Mouse (Mus musculus): ENCODE results near the gene Rnf223. TPM values are rescaled to one million over a fixed set of nuclear protein-coding genes. Genes with fewer than 3 reads are reported as not detected.
"Not testable (repeated sequence)": the region's sequence is repeated elsewhere in the genome, so short reads cannot be mapped to it uniquely, and the experiment has no call there.

The Rnf223 gene
- polyA plus RNA-seq, 3 experiments from 2014 or later = not detected

GRCm38 (mm10) chr4:156130940-156131339, 627 bp downstream of the Rnf223 start:
- no peak for ATAC-seq

DNA sequence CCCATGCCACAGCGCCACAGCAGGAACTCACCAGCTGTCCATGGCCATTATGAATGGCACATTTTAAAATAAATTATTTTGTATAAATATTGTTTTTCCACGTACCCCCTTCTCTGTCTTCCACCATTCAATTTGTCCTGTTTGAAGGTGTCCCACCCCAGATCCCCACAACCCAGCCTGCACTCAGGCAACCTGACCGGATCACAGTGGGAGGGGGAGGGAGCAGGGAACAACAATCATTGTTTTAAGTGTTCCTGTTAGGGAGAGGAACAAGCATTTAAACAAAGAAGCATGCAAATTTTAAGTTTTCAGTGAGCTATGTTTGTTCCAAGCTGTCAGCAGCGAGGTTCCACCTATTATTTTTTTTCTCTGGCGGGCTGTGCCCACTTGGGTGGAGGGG, 3.0 kb downstream of the Rnf223 start:
- no peak for ATAC-seq

DNA sequence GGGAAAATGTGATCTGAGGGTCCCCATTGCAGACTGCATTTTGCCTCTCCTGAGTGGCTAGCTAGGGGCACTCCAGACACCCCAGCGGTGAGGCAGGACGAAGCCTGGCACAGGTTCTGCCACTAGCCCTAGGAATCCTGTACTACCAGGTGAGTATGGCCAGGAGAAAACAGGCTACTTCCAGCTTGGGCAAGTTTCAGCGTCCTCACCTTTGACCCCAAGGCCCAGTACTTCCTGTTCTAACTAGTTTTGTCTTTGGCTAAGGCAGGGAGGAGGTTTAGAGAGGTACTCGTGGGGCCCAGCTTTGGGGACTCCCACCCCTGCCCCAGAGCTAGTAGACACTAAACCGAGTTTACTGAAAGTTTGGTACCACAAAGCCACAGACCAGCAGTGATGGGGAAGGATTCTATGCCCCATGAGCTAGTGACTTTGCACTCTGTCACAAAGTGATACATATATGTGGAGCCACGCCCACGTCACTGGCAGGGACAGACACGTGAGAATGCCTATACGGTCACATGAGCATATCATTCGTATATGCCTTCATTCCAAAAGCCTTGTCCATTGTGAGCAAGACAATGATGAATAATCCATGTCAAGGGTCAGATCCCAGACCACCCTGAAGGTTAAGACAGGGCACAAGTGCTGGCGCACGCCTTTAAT, 3.8 kb downstream of the Rnf223 start:
- no peak for ATAC-seq

GRCm38 (mm10) chr4:156135112-156135511, 4.8 kb downstream of the Rnf223 start:
- ATAC-seq = no peak

- no peak for ATAC-seq
Measured at GRCm38 (mm10) chr4:156135801-156136200, 5.5 kb downstream of the Rnf223 start.

DNA sequence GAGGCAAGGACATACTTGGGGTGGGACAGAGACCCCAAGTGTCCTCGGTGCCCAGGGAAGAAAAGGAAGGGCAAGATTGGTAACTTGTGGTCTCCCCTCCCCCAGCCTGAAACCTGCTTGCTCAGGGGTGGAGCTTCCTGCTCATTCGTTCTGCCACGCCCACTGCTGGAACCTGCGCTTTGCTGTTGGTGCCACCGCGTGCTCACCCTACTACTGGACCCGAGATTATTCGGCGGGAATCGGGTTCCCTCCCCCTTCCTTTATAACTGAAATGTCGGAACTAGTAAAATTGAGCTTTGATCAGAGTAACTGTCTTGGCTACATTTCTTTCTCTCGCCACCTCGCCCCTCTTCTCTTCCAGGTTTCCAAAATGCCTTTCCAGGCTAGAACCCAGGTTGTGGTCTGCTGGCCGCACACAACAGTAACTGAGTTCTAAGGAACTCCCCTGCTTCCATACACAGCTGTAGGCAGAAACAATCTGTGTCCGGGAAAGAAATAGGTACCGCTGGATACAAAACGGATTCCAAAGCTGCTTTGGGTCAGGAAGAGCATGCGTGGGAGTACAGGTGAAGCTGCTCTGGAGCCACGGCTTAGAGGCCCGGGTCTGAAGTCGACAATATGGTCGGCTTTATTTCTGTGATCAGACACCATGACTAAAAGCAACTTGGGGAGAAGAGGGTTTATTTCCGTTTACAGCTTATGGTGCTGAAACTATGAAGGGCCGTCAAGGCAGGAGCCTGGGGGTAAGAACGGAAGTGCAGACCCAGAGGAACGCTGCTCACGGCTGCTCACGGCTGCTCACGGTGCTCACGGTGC, 6.2 kb downstream of the Rnf223 start:
- no peak for ATAC-seq

DNA sequence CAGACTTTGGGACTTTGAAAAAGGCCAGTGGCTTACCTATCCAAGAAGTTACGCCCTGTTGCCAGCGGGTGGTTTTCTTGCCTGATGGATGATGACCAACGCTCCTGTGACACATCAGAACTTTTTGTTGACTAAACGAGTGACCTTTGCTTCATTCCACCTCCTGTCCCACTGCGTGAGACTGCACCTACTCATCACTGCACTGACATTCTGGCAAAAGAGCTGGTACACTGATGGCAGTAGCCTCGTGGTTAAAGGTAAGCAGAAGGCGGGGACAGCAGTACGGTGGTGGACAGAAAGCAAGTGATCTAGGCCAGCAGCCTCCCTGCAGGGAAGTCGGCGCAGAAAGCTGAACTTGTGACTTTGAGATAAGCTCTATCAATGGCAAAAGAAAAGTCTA, 20.6 kb downstream of the Rnf223 start:
- not testable (repeated sequence) for ATAC-seq

DNA sequence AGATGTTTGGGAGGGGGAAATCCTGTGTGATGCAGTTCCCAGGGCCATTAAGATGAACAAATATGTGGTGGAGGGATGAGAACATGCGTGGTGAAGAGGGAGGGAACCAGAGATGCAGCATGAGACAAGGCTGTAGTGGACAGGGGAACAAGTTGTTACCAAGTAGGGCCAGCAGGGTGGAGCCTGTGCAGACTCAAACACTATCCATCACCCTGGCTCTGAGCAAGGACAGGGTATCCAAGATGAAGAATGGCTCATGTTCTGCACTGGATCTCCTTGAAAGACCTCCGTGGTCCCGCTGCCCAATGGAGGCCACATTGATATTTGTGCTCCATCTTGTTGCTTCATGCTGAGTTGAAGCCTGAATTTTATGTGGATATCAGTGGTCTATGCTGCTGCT, 24.5 kb downstream of the Rnf223 start:
- ATAC-seq = no peak

- no peak for ATAC-seq
Measured at GRCm38 (mm10) chr4:156166477-156166876, 36.2 kb downstream of the Rnf223 start.

DNA sequence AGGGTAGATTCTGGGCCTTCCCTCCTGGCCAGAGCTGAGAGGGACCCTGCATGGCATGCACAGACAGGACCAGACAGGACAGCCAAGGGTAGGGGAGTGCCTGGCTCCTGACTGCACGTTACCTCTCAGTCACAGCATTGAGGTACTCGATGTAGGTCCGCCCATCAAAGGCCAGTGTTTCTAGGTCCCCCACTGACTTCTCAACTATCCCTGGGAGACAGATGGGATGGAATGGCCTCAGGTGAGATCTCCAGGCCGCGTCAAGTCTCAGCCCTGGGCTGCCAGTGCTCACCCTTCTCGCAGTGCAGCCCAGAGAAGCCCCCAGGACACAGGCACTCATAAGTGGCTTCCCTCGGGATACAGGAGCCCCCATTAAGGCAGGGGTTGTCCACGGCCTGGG, 38.3 kb downstream of the Rnf223 start:
- no peak for ATAC-seq

DNA sequence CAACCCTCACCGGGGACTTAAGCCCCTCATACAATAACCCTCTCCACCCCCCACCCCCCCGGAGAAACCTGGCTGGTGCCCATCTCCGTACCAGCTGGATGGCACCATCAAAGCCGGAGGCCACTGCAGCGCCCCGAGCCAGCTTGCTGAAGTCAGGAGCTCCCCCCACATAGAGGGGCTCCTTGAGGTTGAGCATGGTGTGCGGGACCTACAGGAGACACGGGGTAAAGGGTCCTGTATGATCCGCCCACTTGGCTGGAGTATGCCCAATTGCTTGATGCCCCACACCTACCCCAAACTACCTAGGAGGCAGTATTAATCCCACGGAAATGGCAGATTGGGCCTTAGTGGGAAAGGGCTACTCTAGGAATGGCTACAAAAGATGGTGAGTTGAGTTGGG, 38.8 kb downstream of the Rnf223 start:
- ATAC-seq = no peak

DNA sequence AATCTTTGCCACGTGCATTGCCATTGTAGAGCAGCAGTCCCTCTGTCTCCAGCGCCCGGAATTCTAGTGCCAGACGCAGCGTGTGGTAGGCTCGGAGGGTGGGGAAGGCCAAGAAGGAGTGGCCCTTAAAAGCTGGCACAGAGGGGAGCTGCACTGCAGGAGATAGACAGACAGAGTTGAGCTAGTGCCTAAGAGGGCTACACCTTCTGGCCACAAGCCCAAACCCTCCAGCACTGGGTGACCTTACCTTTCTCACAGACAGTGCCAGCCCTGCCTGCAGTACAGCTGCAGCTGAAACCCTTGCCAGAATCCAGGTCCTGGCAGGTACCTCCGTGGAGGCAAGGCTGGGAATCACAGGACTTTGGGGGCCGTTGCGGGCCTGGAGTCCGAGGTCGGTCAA, 41.5 kb downstream of the Rnf223 start:
- ATAC-seq = no peak

- no peak for ATAC-seq
Measured at GRCm38 (mm10) chr4:156177630-156178029, 47.3 kb downstream of the Rnf223 start.

Other genes with a start within 250 kb of the Rnf223 start
- gene Pusl1, start 238.7 kb upstream of the Rnf223 start, polyA plus RNA-seq (2017; shearing (Covaris generic)) = 10 to 100 TPM; 14.1 to 20.3 (median 15.8) TPM
- 1 to 10 TPM; 4.0 to 9.1 (median 5.8) TPM for gene Acap3, start 238.7 kb upstream of the Rnf223 start, polyA plus RNA-seq (2017; shearing (Covaris generic))
- 10 to 100 TPM; 19.3 to 30.8 (median 29.6) TPM for gene Ube2j2, start 186.7 kb upstream of the Rnf223 start, polyA plus RNA-seq (2017; shearing (Covaris generic))
- gene C1qtnf12, start 168.2 kb upstream of the Rnf223 start, polyA plus RNA-seq (2017; shearing (Covaris generic)) = 1 to 10 TPM; 3.0 to 6.9 (median 5.6) TPM
- 1 to 10 TPM in 1 of 3 experiments, under 1 TPM in 2; 0.63 to 1.0 (median 0.90) TPM for gene B3galt6, start 137.9 kb upstream of the Rnf223 start, polyA plus RNA-seq (2017; shearing (Covaris generic))
- 100 to 1,000 TPM; 489 to 506 (median 496) TPM for gene Sdf4, start 137.6 kb upstream of the Rnf223 start, polyA plus RNA-seq (2017; shearing (Covaris generic))
- 100 to 1,000 TPM; 682 to 810 (median 720) TPM for gene Tnfrsf4, start 116.7 kb upstream of the Rnf223 start, polyA plus RNA-seq (2017; shearing (Covaris generic))
- 100 to 1,000 TPM; 603 to 779 (median 637) TPM for gene Tnfrsf18, start 104.3 kb upstream of the Rnf223 start, polyA plus RNA-seq (2017; shearing (Covaris generic))
- 1 to 10 TPM in 1 of 3 experiments, under 1 TPM in 2; 0.26 to 1.1 (median 0.55) TPM for gene Ttll10, start 71.1 kb upstream of the Rnf223 start, polyA plus RNA-seq (2017; shearing (Covaris generic))
- gene 9430015G10Rik, start 20.5 kb upstream of the Rnf223 start, polyA plus RNA-seq (2017; shearing (Covaris generic)) = 10 to 100 TPM in 2 of 3 experiments, 1 to 10 TPM in 1; 8.6 to 32.7 (median 20.0) TPM
- gene Agrn, start 67.0 kb downstream of the Rnf223 start, polyA plus RNA-seq (2017; shearing (Covaris generic)) = 1 to 10 TPM; 2.2 to 4.3 (median 4.2) TPM
- gene Isg15, start 70.3 kb downstream of the Rnf223 start, polyA plus RNA-seq (2017; shearing (Covaris generic)) = 10 to 100 TPM; 34.7 to 48.9 (median 41.6) TPM
- 1 to 10 TPM; 2.9 to 5.3 (median 3.2) TPM for gene AW011738, start 72.8 kb downstream of the Rnf223 start, polyA plus RNA-seq (2017; shearing (Covaris generic))
- under 1 TPM; 0.55 to 0.90 (median 0.74) TPM for gene Perm1, start 85.4 kb downstream of the Rnf223 start, polyA plus RNA-seq (2017; shearing (Covaris generic))
- gene Plekhn1, start 104.3 kb downstream of the Rnf223 start, polyA plus RNA-seq (2017; shearing (Covaris generic)) = 10 to 100 TPM in 1 of 3 experiments, 1 to 10 TPM in 2; 4.3 to 11.0 (median 8.1) TPM
- 10 to 100 TPM; 11.2 to 16.2 (median 15.7) TPM for gene Noc2l, start 105.5 kb downstream of the Rnf223 start, polyA plus RNA-seq (2017; shearing (Covaris generic))
- gene Samd11, start 125.1 kb downstream of the Rnf223 start, polyA plus RNA-seq (2017; shearing (Covaris generic)) = 1 to 10 TPM; 2.5 to 4.0 (median 3.2) TPM
- gene Vmn2r-ps159, start 200.6 kb downstream of the Rnf223 start, polyA plus RNA-seq (2017; shearing (Covaris generic)) = not detected

Data from inflammation-experienced regulatory T-cells, adult 6 months (primary cell).